ENCODE assay signal across 8 mouse cellular contexts in the genomic region with DNA sequence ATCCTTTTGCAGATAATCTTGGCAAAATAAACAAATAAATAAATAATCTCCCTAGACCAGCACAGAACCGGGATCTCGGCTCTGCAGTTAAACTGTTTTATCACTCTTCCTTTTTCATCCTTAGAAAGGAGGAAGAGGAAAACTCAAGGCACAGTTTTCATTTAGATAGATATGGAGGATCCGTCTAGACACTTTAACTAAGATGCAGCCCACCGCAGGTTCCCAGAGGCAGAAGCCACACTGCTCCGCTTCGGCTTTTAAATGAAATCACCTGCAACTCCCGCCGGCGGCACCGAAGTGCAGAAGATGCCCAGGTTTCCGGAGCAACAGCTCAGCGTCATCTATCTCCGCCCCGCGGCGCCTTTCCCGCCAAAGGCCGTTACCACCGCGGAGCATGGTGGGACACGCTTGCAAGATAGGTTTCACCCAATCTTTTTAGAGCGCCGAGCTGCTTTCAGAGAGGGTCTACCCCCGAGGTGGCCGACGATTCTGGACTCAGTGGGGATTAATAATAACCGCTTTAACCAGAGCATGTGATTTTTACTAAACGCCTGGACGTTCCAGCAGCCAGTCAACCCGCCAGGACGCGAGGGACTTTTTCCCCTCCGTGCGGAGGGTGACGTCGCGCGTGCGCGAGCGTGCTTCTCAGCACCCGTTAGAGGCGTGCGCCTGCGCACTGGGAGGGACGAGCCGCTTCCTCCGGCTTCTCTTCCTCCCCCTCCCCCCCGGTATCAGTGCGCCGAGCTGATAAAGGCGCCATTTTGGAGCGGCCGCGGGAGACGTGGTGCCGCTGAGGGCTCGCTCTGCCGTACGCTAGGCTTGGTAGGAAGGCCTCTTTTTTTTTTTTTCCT. TPM values are rescaled to one million over a fixed set of nuclear protein-coding genes. Genes with fewer than 3 reads are reported as not detected.
DNase-seq lines count a peak whose midpoint lies in the region; ATAC-seq and TF ChIP-seq lines count a peak whose summit lies in the region.

Srsf1 (plus strand) TSS at position 430 of the 851 bp plus-strand sequence.

- H3K36me3 ChIP-seq in ES-Bruce4 (ENCODE audit: control insufficient read depth, insufficient read depth, low read length, poor library complexity, severe bottlenecking) = peaks cover 31% of the 10 kb centered on the region
- peaks cover 26% of the 10 kb centered on the region for H3K36me3 ChIP-seq in forebrain, embryonic 13.5 days (ENCODE audit: poor library complexity, severe bottlenecking)
- H3K36me3 ChIP-seq in liver, postnatal 0 days (replicated peaks; ENCODE audit: insufficient read depth, low read length) = peaks cover 25% of the 10 kb centered on the region
- H3K36me3 ChIP-seq in neural tube, embryonic 14.5 days (ENCODE audit: control insufficient read depth, insufficient read depth, low read length) = peaks cover 13% of the 10 kb centered on the region

- ATAC-seq in cerebellum, adult (ENCODE audit: insufficient number of reproducible peaks, low FRiP score, low TSS enrichment) = peak; percentile 90
- ATAC-seq in forebrain, embryonic 13.5 days = peak; percentile 92
- peak; percentile 89 for ATAC-seq in liver, postnatal 0 days
- ATAC-seq in neural tube, embryonic 14.5 days (ENCODE audit: low read depth) = peak; percentile 92

- no peaks in the 10 kb centered on the region for H3K9me3 ChIP-seq in ES-Bruce4 (replicated peaks; ENCODE audit: control insufficient read depth, insufficient read depth, low read length, poor library complexity, severe bottlenecking)
- H3K9me3 ChIP-seq in forebrain, embryonic 13.5 days (replicated peaks) = no peaks in the 10 kb centered on the region
- no peaks in the 10 kb centered on the region for H3K9me3 ChIP-seq in liver, postnatal 0 days (ENCODE audit: low read length)
- H3K9me3 ChIP-seq in neural tube, embryonic 14.5 days (ENCODE audit: control insufficient read depth, low read length) = no peaks in the 10 kb centered on the region

- intact Hi-C loops in heart, postnatal 10 days (cut with DNase I) = loop anchor here (1.0 to 2.0 kb wide), 2 partner anchors 60 to 72 kb away; partner anchors contain the start of gene Dynll2

- H3K4me3 ChIP-seq in ES-Bruce4 (ENCODE audit: low read depth, low read length) = peak within 1 kb of the TSS; percentile 92
- H3K4me3 ChIP-seq in forebrain, embryonic 13.5 days = peak within 1 kb of the TSS; percentile 99
- peak within 1 kb of the TSS; percentile 99 for H3K4me3 ChIP-seq in liver, postnatal 0 days (ENCODE audit: low read depth, low read length)
- peak within 1 kb of the TSS; percentile 98 for H3K4me3 ChIP-seq in neural tube, embryonic 14.5 days (ENCODE audit: low read depth, low read length)

- DNase-seq in heart, postnatal 10 days = peak; percentile 98 to 99
- peak; percentile 92 for DNase-seq in large intestine, adult 2 months (ENCODE audit: low read depth, low spot score)
- DNase-seq in liver, postnatal 0 days = peak; percentile 99
- peak; percentile 98 for DNase-seq in testis, postnatal 10 days (ENCODE audit: low spot score)

- H3K4me2 ChIP-seq in forebrain, embryonic 13.5 days = peak within 1 kb of the TSS; percentile 84
- H3K4me2 ChIP-seq in liver, postnatal 0 days (ENCODE audit: low read depth, low read length) = peak within 1 kb of the TSS; percentile 79
- peak within 1 kb of the TSS; percentile 94 for H3K4me2 ChIP-seq in neural tube, embryonic 14.5 days (ENCODE audit: low read depth, low read length)

- peak; percentile 57 for TF ChIP-seq POLR2A in ES-Bruce4 (IDR thresholded peaks at IDR 0.05; ENCODE audit: insufficient read depth, low read length)

- no peaks in the 10 kb centered on the region for H3K27me3 ChIP-seq in ES-Bruce4 (ENCODE audit: control insufficient read depth, insufficient read depth, low read length, poor library complexity, severe bottlenecking)
- no peaks in the 10 kb centered on the region for H3K27me3 ChIP-seq in forebrain, embryonic 13.5 days
- no peaks in the 10 kb centered on the region for H3K27me3 ChIP-seq in liver, postnatal 0 days (ENCODE audit: insufficient read depth, low read length)
- H3K27me3 ChIP-seq in neural tube, embryonic 14.5 days (ENCODE audit: control insufficient read depth, insufficient read depth, low read length) = no peaks in the 10 kb centered on the region

- H3K4me1 ChIP-seq in ES-Bruce4 (ENCODE audit: control insufficient read depth, insufficient read depth, low read length) = no peaks in the 10 kb centered on the region
- peaks cover 40% of the 10 kb centered on the region for H3K4me1 ChIP-seq in forebrain, embryonic 13.5 days
- H3K4me1 ChIP-seq in liver, postnatal 0 days (ENCODE audit: insufficient read depth) = peaks cover 18% of the 10 kb centered on the region
- H3K4me1 ChIP-seq in neural tube, embryonic 14.5 days (ENCODE audit: control insufficient read depth, insufficient read depth, low read length) = peaks cover 28% of the 10 kb centered on the region

- TF ChIP-seq EP300 in ES-Bruce4 (IDR thresholded peaks at IDR 0.05; ENCODE audit: insufficient read depth, low read depth, low read length) = peak; percentile 52; the same call in 1 of the 2 replicates
- TF ChIP-seq EP300 in liver, postnatal 0 days (IDR thresholded peaks at IDR 0.05; ENCODE audit: low read depth) = peak; percentile 3; the same call in 1 of the 2 replicates

- H3K27ac ChIP-seq in ES-Bruce4 (ENCODE audit: insufficient read depth, low read length) = peak within 1 kb of the TSS; percentile 89
- peak within 1 kb of the TSS; percentile 99 for H3K27ac ChIP-seq in forebrain, embryonic 13.5 days
- H3K27ac ChIP-seq in liver, postnatal 0 days (ENCODE audit: low read depth) = peak within 1 kb of the TSS; percentile 99
- H3K27ac ChIP-seq in neural tube, embryonic 14.5 days (ENCODE audit: low read depth, low read length) = peak within 1 kb of the TSS; percentile 98

- peak within 1 kb of the TSS; percentile 98 for H3K9ac ChIP-seq in ES-Bruce4 (ENCODE audit: low read depth, poor library complexity, severe bottlenecking)
- H3K9ac ChIP-seq in forebrain, embryonic 13.5 days = peak within 1 kb of the TSS; percentile 100
- peak within 1 kb of the TSS; percentile 98 for H3K9ac ChIP-seq in liver, postnatal 0 days (replicated peaks)
- peak within 1 kb of the TSS; percentile 97 for H3K9ac ChIP-seq in neural tube, embryonic 14.5 days (replicated peaks; ENCODE audit: low read depth, low read length)

- under 1% methylated on average over 49 of the region's 60 CpGs for WGBS in forebrain, embryonic 13.5 days
- WGBS in large intestine, adult 2 months = under 1% methylated on average over 59 of the region's 60 CpGs
- WGBS in liver, postnatal 0 days (ENCODE audit: insufficient replicate concordance) = under 1% methylated on average over 60 of the region's 60 CpGs
- under 1% methylated on average over 59 of the region's 60 CpGs for WGBS in neural tube, embryonic 14.5 days

- no peak for TF ChIP-seq CTCF in ES-Bruce4 (IDR thresholded peaks at IDR 0.05; ENCODE audit: low read depth, low read length)
- no peak for TF ChIP-seq CTCF in liver, postnatal 0 days (IDR thresholded peaks at IDR 0.05; ENCODE audit: low read depth)

RNA-seq across cellular contexts. Expression of gene Srsf1, which starts in this region (rescaled TPM):
- 511 and 547 TPM in 2 replicates for polyA plus RNA-seq in ES-Bruce4 (2011; ENCODE audit: insufficient read depth, insufficient read length, low read depth, missing spikeins)
- 393 and 402 TPM in 2 replicates for polyA plus RNA-seq in forebrain, embryonic 13.5 days (2015; fragmentation: Nextera tagmentation; extraction: Ambion mirVana)
- total RNA-seq in heart, postnatal 10 days (2021) = 100 to 1,000 TPM; 156 to 160 TPM
- polyA plus RNA-seq in large intestine, adult 2 months (2012; rRNA removed) = 54.8 and 81.0 TPM in 2 replicates
- polyA plus RNA-seq in liver, postnatal 0 days (2015; fragmentation: Nextera tagmentation; extraction: Ambion mirVana) = 54.8 and 58.6 TPM in 2 replicates
- polyA plus RNA-seq in neural tube, embryonic 14.5 days (2014; fragmentation: Nextera tagmentation; extraction: Ambion mirVana) = 235 and 280 TPM in 2 replicates

Comparison
In these comparisons a context has a peak if more than half of its experiments do, and no peak if none do; other contexts are left out.
1. Peak in every context shown above with its lines: DNase-seq, ATAC-seq, H3K4me3 ChIP-seq and H3K27ac ChIP-seq.